Mouse (Mus musculus) brain, embryonic 18.5 days (tissue): ENCODE data around the gene 1700001J03Rik.
"Not testable (repeated sequence)": the region's sequence is repeated elsewhere in the genome, so short reads cannot be mapped to it uniquely, and the experiment has no call there.

Source experiments
- DNase-seq: peaks from one replicate; pipeline ENCODE4 v3.0.0-alpha.2; 2012; ENCODE audit warnings: low read depth, low spot score

Gene 1700001J03Rik

DNA sequence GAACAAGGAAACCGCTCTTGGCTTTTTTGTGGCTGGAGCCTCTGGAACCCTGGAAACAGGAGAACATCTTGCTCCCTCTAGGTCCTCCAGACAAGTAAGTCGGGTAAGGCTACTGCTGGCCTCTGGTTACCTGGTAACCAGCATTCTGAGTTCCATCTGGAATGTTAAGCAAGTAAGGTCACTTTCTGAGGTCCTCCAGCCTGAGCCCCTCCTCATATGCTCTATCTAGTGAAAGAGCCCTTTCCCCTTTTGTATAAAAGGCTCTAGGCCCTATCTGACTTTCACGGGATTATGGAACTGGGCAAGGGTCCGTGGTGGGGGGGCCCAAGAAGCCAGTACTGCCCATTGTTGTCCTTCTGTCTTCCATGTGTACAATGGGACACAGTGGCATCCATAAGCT is at the start of gene 1700001J03Rik:
Gene 1700001J03Rik (minus strand): TSS at position 101 of the 400 bp plus-strand sequence.
- DNase-seq: not testable (repeated sequence)

DNA sequence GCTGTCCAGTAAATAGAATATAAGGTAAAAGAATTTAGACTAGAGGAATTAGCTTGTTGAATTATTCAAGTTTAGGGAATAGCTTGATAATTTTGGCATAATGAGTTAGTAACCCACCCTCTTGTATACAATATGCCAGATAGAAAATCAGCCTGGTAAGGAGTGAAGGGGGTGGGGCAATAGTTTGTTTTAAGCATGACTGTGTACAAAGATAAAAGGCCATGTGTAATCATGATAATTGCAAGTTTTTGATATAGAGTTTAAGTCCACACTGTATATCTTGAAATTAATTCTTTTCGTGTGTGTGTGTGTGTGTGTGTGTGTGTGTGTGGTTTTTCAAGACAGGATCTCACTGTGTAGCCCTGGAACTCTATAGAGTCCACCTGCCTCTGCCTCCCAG is 49.2 kb upstream of the 1700001J03Rik start:
- no peak for DNase-seq

DNA sequence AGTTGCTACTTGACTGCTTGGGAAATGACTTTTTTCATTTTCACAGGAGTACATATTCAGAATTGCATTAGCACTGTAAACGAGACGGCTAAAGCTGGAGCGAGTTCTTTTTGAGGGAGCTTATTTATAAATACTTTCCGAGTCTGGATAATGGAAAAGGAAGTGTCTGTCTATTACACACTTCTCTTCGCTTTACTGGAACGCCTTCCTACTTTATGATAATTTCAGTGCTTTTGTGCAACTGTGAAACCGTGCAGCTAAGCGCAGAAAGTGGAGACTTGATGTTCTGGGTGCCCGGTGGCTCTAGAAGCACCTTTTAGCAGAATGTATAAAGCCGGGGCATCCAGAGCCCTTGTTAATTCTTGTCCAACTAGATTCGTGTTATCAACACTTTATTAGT is 47.7 kb upstream of the 1700001J03Rik start:
- DNase-seq: no peak

DNA sequence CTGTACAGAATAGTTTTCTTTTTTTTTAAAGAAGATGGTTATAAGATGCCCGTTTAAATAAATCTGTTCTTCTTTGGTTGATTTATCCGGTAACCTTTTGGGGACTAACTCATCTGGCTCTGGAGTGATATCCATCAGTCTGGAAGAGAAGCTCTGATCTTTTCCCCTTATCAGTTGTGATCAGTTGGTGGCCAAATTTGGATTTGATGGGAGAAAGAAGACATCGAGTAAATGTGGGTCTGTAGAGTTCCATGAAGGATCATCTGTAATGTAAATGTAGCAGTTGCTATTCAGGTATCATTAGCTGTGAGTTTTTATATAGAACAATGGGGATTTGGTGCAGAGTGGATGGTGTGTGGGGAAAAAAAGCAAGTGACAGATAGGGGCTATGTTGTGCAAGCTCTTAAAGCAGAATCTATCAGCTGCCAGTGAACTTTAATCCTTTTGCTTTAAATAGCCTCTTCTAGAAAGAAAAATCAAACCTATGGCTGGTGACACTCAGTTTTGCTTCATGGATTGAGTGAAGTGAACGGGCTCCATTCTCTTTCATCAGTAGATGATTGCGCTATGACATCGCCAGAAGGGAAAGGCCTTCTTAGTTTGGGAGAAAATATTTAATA is 47.1 kb upstream of the 1700001J03Rik start:
- no peak for DNase-seq

DNA sequence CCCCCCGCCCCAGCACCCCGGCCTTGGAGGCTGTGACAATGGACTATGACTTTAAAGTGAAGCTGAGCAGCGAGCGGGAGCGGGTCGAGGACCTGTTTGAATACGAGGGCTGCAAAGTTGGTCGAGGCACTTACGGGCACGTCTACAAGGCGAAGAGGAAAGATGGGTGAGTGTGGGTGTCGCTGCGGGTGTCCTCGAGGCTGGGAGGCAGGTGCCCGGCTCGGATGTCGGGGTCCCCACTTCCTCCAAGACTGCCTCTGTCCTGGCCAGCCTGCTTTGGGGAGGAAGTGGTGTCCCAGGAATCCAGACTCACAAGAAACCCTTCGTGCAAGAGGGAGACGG is 46.5 kb upstream of the 1700001J03Rik start:
- no peak for DNase-seq

DNA sequence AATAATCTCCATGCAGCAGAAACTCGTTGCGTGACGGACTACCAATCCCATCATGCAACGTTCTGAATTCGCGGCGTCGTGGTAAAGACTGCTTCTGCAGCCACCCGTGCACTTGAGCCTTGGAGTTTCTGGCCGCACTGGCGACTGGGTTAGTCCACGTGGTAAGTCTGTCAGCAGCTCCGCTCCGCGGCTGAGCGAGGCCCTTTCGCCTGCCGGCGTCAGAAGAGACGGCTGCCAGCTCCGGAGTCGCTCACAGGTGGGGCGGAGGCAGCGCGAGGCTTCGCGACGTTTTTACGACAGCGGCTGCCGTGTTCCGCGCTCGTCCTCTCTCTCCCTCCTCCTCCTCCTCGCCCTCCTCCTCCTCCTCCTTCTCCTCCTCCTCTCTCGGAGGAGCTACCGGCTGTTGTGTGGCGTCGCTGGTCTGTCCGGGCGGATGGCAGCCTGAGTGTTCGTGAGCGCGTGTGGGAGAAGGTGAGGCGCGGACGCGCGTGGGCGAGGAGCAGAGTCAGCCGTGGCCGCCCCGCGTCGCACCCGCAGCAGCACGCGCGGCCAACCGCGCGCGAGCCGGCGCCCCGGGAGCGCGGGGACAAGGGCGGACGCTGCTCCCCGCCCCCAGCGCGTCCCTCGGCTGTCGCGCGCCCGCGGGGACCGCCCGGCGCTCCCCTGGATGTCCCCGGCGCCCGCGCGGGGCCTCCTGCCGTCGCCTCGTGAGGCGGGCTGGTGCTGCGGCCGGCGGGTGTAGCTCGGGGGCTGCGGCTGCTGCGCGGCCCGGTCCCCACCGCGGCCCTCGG is 46.0 kb upstream of the 1700001J03Rik start, which contains the start of gene Cdk8:
Gene Cdk8 (plus strand): TSS at position 367 of the 791 bp plus-strand sequence.
- DNase-seq: peak; percentile 92

DNA sequence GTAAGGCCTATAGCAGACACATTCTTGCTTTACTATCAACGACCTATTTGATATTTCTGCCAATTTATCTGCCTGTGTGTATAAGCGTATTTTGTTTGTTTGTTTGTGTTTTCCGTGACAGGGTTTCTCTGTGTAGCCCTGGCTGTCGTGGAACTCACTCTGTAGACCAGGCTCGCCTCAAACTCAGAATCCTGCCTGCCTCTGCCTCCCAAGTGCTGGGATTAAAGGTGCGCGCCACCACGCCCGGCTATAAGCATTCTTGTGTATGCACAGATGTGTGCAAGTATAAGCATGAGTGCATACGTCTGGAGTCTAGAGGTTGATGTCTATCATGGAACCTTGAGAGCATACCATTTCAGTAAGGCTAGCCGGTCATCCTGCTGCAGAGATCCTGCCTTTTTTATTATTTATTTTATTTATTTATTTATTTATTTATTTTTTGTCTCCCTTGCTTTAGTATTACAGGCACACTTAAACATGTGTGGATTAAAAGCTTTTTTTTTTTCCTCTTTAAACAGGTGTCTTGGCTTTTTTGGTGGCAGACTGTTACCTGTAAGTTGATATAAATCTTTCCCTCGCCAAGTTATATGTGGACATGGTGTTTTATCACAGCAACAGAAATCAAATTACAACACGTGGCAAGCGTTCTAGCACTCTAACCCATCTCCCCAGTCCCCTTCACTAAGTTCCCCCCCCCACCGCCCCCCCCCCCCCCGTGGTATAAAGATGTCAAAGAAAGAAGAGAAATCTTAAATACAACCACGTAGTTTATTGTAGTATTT is 45.0 kb upstream of the 1700001J03Rik start:
- no peak for DNase-seq

DNA sequence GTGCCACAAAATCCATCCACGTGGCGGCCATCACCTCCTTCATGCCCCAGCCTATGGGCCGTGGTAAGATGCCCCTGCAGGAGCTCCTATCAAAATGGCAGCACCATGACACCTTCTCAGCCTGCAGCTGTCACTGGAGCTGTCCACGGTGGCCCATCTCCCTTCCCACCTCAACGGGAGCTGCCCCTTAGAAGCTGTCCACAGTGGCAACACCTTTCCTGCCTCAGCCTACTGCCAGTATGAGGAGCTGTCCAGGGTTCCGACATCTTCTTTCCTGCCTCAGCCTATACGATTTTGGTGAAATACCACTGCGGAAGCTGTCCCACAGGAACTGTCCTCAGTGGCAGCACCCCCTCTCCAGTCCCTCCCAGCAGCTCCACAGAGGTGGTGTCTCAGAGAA is 42.4 kb upstream of the 1700001J03Rik start:
- DNase-seq: no peak

DNA sequence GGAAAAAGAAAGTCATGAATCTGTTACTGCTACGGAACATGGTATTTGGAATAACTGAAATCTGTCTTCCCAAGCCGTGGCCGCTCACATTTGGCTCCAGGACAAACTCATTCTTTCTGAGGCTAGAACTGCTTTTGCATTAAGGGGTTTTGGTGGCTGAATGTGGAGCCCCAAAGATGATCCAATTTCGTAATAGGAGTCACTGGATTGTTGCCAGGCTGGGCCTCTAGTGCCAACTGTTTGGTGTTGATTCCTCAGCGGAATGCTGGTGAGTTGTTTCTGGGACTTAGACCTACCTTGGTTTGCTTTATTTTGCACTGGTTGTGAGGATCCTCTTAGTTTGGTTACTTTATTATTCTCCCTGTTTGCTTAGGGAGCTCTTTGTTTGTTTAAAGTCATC is 38.7 kb upstream of the 1700001J03Rik start:
- DNase-seq: no peak

DNA sequence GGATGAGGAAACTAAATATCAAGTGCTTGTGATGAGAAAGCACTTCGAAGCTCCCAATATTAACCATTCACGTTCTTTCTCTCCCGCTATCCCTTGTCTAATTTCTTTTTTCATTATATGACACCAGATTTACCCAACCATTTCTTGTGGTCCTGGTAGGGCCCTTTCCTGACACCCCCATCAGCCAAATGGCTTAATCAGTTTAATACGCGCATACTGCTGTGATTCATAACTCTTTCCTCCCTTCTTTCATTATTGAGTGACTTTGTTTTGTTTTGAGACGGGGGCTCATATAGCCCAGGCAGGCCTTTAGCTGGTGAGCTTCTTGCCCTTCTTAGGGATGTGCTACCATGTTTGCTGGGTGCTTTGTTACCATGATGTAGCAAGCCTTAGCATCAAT is 36.6 kb upstream of the 1700001J03Rik start:
- DNase-seq: no peak

DNA sequence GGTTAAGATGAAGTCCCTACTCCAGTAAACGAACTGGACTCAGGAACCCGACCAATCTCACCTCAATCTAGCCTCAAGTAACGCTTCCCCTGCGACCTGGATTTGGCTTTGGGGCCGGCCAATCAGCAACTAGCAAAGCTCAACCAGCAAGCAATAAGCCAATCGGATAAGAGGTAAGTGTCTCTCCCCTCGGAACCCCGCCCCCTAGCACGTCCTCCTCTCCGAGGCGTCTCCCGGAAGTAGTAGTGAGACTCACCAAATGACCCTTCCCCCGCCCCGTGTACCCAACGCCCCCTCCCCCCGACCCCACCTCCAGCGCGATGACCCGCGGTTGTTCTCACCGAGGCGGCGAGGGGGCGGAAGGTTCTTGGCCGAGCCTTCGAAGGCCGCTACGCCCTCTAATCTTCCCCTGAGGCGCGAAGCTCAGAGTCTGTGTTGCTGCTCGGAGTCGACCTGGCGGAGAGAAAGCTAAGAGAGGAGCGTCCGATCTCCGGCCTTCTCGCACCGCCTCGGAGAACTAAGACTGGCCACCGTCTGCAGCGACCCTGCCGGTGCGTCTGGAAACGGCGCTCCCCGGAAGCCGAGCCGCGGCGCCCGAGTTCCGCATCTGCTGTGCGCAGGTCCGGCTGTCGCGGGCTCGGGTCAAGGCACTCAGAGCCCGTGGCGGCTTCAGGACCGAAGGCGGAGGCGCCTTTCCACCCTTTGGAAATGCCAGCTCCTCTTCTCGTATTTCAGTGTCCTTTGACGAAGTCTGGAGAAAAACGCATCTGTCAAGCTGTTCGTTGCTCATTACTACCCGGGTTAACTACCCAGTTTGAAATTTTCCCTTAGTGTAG is 36.0 kb upstream of the 1700001J03Rik start, which contains the start of gene Rnf6:
Gene Rnf6 (minus strand): TSS at position 677 of the 836 bp plus-strand sequence.
- DNase-seq: peak; percentile 91

DNA sequence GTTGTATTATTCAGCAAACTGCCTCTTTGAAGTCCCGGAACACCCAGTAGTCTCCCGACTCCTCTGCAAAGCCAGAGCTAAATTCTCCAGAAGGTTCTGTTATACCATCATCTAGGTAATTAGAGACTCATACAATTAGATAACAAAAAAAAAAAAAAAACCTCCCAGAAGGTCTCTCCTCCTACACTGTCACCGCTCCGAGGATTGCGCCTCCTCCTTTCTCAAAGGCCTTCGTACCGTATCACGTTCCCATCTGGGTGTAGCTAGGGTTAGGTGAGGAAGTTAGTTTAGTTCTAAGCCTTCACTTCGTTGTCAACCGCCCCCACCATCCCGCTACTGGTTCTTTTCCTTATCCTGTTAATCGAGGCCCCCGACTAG is 35.4 kb upstream of the 1700001J03Rik start:
- DNase-seq: no peak

DNA sequence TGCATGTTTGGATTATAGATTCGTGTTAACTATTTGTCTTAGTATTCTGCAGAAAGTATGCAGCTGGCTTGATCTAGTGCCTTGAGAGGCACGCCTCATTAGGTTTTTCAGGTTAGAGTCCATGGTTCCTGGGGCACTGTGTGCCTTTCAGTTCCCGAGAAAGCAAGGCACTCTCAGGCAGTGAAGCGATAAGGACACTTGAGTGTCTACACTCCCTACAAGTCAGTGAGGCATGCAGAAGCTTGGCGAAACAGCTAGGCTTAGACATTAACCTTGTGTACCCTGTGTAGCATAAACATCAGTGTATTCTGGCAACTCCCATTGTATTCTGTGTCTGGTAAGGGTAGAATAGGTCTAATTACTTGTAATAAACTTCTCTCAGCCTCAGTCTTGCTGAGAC is 20.4 kb upstream of the 1700001J03Rik start:
- no peak for DNase-seq

DNA sequence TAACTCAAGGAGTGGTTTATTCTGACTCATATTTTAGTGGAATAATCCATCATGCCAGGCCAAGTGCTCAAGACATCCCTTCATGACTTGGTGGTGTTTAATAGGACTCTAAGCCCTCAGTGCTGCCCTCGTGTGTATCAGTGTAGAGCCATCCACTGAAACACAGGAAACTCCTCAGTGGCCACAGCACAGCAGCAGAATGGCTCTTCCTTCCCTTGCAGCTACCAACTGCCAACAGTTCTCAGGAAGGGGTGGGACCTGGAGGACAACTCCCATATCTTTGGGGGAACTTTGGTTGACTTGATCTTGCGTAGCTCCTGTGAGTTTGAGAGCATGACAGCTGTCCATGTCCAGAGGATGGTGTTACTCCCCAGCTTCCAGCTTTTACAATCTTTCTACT is 18.8 kb upstream of the 1700001J03Rik start:
- DNase-seq: no peak

DNA sequence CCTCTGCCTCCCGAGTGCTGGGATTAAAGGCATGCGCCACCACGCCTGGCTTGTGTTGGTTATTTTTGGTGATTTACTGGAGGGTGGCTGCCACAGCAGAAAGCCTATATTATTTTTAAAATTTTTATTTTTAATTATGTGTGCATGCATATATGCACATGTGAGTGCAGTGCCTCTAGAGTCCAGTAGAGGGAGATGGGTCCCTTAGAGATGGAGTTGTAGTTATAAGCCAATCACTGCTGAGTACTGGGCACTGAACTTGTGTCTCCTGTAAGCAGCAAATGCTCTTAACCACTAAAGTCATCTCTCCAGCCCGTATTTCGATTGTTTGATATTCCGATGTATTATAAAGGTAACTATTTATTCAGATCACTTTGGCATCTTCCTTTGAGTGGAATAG is 15.5 kb upstream of the 1700001J03Rik start:
- DNase-seq: no peak

DNA sequence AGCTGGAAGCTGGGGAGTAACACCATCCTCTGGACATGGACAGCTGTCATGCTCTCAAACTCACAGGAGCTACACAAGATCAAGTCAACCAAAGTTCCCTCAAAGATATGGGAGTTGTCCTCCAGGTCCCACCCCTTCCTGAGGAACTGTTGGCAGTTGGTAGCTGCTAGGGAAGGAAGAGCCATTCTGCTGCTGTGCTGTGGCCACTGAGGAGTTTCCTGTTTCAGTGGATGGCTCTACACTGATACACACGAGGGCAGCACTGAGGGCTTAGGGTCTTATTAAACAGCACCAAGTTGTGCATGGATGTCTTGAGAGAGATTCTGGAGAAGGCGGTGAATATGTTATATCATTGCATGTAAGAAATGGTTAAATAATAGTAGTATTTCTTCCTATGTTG is 14.4 kb upstream of the 1700001J03Rik start:
- DNase-seq: no peak

DNA sequence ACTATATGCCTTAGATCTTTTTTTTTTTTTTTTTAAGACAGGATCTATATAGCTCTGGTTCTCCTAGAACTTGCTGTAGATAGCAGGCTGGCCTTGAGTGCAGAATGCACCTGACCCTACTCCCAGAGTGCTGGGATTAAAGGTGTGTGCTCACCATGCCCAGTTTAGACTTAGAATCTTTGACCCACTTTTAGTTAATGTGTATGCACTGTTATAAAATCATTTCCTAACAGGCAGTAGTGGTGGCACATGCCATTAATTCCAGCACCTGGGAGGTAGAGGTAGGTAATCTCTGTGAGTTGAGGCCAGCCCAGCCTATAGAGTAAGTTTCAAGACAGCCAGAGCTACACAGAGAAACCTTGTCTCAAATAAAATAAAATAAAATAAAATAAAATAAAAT is 14.0 kb upstream of the 1700001J03Rik start:
- no peak for DNase-seq

DNA sequence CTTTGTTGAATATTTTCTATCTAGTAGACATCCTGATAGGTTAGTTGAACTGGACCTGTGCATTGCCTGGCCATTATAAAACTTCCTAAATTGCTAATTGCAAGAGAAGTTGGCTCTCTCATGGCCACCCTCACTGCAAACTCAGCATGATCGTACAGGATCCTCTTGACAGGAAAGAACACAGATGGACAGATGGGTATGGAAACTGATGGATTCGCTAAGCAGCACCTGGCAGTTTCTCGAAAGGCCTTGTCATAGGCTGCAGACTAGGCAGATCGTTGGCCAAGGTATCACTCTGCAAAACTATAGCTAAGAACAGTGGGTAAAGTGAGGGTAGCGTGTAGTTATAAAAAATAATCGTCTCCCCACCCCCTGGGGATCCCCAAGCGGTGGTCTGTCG is 8.3 kb upstream of the 1700001J03Rik start:
- no peak for DNase-seq

DNA sequence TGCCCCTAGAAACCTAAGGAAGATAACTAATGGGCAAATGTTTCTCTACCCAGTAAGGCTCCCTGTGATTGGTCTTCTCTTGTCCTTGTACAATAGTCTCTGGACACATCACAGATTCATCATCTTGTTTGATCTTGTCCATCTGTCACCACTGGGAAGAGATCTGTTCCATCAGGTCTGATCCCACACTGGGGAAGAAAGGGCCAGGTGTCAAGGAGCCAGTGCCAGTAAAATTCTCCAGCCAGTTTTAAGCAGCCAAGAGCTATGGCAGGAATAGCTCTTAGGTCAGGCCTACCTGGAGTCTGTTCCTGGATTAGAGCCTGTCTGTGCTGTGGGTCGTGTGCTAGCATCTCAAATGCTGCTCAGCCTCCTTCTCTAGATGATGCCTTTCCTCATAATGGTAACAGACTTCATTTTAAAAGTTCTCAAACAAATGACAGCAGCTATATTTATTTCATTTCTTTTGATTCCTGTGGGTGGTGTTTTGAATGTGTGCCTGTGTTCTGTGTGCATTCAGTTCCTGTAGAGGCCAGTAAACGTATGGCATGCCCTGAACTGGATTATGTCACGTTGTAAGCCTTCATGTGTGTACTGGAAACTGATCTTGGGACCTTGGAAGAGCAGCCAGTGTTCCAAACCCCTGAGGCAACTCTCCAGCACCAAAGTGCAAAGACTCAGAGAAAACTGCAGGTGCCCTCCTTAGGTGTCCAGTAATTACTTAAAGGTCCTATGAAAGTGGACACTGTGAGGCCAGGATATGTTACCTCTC is 5.6 kb upstream of the 1700001J03Rik start:
- no peak for DNase-seq

DNA sequence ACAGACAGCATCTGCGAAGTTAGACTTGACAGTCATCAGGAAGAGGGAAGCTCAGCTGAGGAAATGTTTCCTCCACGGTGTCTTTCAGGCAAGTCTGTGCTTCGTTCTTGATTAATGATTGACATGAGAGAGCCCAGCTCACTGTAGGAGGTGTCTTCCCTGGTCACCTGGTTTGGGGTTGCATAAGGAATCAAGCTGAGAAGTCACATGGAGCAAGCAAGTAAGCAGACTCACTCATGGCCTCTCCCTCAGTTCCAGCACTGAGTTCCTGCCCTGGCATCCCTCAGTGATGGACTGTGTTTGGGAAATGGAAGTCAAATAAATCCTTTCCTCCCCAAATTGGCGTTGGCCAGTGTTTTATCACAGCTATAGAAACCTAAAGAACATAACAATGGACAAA is 5.0 kb upstream of the 1700001J03Rik start:
- DNase-seq: no peak

DNA sequence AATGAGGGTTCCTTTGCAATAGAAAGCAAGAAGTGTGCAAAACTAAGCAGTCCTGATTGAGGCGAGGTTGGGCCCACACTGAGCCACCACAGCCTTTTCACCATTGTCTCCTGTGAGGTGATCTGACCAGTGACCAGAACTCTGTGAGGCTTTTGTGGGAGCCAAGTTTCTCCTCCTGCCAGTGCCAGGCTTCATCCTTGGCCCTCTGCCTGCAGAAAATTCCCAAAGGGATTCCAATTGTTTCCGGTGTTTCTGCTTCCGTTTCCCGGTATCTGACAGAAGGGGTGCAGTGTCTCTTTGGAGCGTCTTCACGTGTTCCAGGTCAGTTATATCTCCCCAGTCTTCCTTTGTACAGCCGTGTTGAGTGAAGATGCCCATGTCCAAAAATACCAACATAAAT is 3.6 kb upstream of the 1700001J03Rik start:
- no peak for DNase-seq
